Mouse (Mus musculus) limb, embryonic 14.5 days (tissue): ENCODE data around the gene Ndufs7. TPM values are rescaled to one million over a fixed set of nuclear protein-coding genes. Genes with fewer than 3 reads are reported as not detected.

Experiments
- ATAC-seq: fragments of 200-750 bp; cut with Nextera tagmentation; 2 replicates; pipeline ENCODE4 v1.8.0; 2017; ENCODE audit warnings: low read depth, moderate number of reproducible peaks, moderate TSS enrichment; ENCODE audit not compliant: low FRiP score
- DNase-seq: peaks from one replicate; pipeline ENCODE4 v3.0.0-alpha.2; 2015; ENCODE audit warnings: low spot score
- H3K27ac ChIP-seq: fragments of 300-500 bp; sonication (generic); replicated peaks from 2 replicates; pipeline ENCODE4 v1.5.1; 2014; ENCODE audit warnings: low read depth, mild to moderate bottlenecking, low read length, moderate library complexity, mixed read lengths
- H3K27me3 ChIP-seq: fragments of 300-500 bp; sonication (generic); 2 replicates; pipeline ENCODE4 v1.6.1; 2014; ENCODE audit warnings: low read length, mixed read lengths; ENCODE audit not compliant: control insufficient read depth, insufficient read depth
- H3K36me3 ChIP-seq: fragments of 300-500 bp; sonication (generic); 2 replicates; pipeline ENCODE4 v1.6.1; 2014; ENCODE audit warnings: mild to moderate bottlenecking, low read length, moderate library complexity, mixed read lengths; ENCODE audit not compliant: control insufficient read depth, insufficient read depth
- H3K4me1 ChIP-seq: fragments of 300-500 bp; sonication (generic); 2 replicates; pipeline ENCODE4 v1.6.1; 2014; ENCODE audit warnings: antibody characterized with exemption, low read length, mixed read lengths; ENCODE audit not compliant: control insufficient read depth, insufficient read depth
- H3K4me2 ChIP-seq: fragments of 300-500 bp; sonication (generic); replicated peaks from 2 replicates; pipeline ENCODE4 v1.6.1; 2014; ENCODE audit warnings: low read depth, mild to moderate bottlenecking, low read length, moderate library complexity; ENCODE audit not compliant: severe bottlenecking
- H3K4me3 ChIP-seq: fragments of 300-500 bp; sonication (generic); replicated peaks from 2 replicates; pipeline ENCODE4 v1.5.1; 2014; ENCODE audit warnings: low read length
- H3K9ac ChIP-seq: fragments of 300-500 bp; sonication (generic); 2 replicates; pipeline ENCODE4 v1.6.1; 2014; ENCODE audit warnings: mild to moderate bottlenecking, low read depth, low read length, moderate library complexity; ENCODE audit not compliant: severe bottlenecking
- H3K9me3 ChIP-seq: fragments of 300-500 bp; sonication (generic); 2 replicates; pipeline ENCODE4 v1.6.1; 2016; ENCODE audit warnings: low read length; ENCODE audit not compliant: control insufficient read depth
- POLR2A ChIP-seq: fragments of 200-500 bp; IDR thresholded peaks from 2 replicates; pipeline ENCODE4 v1.8.0; 2012; ENCODE audit warnings: inconsistent platforms, mild to moderate bottlenecking, moderate library complexity, borderline replicate concordance; ENCODE audit not compliant: insufficient read depth, insufficient read length; ENCODE audit errors: extremely low read depth
- WGBS: fragments of 180-500 bp; shearing (Covaris S2); extraction: QIAGEN DNeasy Blood & Tissue Kit; methylation state at CpG from one replicate; pipeline ENCODE4 v1.1.7; 2014; 5-methylcytosine and 5-hydroxymethylcytosine counted together
- polyA plus RNA-seq, 2 experiments: library from polyadenylated mRNA; depleted of rRNA in 1 of 2; stranded (reverse) in 1 of 2; unstranded in 1 of 2; fragments of >200 nt; fragmentation: Nextera tagmentation in 1 of 2; extraction: Ambion mirVana in 1 of 2; gene quantifications; 2 replicates each; pipeline versions ENCODE4 v1.2.1 to v1.2.3; 2012 to 2014

The Ndufs7 gene
- 338 and 449 TPM in 2 replicates for polyA plus RNA-seq (2012; rRNA removed)
- 349 and 366 TPM in 2 replicates for polyA plus RNA-seq (2014; fragmentation: Nextera tagmentation; extraction: Ambion mirVana)

DNA sequence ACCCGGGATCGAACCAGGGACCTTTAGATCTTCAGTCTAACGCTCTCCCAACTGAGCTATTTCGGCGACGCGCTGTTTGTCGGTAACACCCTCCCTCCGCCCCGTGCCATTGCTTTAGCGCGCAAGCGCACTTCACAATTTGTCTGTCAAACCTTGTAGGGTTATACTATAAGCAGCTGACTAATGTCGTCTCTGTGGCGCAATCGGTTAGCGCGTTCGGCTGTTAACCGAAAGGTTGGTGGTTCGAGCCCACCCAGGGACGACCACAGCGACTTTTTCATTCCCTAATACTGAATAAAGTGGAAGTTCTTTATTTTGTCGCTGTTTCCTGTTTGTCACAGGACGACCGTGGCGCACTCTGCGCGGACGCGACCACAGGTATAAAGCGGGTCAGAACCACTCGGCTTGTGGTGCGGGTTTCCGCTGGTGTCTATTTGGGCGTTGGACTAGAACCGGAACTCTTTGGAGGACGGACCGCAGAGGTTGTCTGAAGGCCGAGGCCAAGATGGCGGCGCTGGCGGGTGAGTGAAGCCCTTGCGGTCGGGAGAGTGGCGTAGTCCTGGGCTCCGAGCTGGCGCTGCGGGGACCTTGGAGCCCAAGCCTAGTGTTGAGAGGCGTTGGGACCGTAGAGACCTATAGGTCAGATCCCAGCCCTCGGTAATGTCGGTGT is at the start of gene Ndufs7:
Ndufs7 (plus strand) TSS at position 151 of the 670 bp plus-strand sequence.
- H3K36me3 ChIP-seq, result peaks cover 21% of the 10 kb centered on the region
- peak; percentile 93 for ATAC-seq
- peak within 1 kb of the TSS; percentile 73 for H3K9ac ChIP-seq
- peaks cover 11% of the 10 kb centered on the region; the same call in 1 of the 2 replicates for H3K4me1 ChIP-seq
- H3K27ac ChIP-seq, result peak within 1 kb of the TSS; percentile 82
- peak within 1 kb of the TSS; percentile 74 for H3K4me3 ChIP-seq
- WGBS, result under 1% methylated on average over 53 of the region's 53 CpGs
- TF ChIP-seq POLR2A, result peak; percentile 95; the same call in 1 of the 2 replicates
- no peaks in the 10 kb centered on the region for H3K27me3 ChIP-seq
- H3K4me2 ChIP-seq, result peak within 1 kb of the TSS; percentile 89
- H3K9me3 ChIP-seq, result no peaks in the 10 kb centered on the region
- peak; percentile 94 for DNase-seq

- DNase-seq (peak; percentile 86), ATAC-seq (peak; percentile 71)
- no peaks in the 10 kb centered on the region for H3K27me3 ChIP-seq
- 54% methylated on average over 3 of the region's 3 CpGs for WGBS
- no peaks in the 10 kb centered on the region for H3K36me3 ChIP-seq
- no peak overlapping the region for H3K27ac ChIP-seq
- no peak overlapping the region for H3K4me3 ChIP-seq
- no peak overlapping the region for H3K9ac ChIP-seq
- H3K4me1 ChIP-seq, result no peaks in the 10 kb centered on the region
- no peak for TF ChIP-seq POLR2A
- H3K4me2 ChIP-seq, result no peak overlapping the region
- no peaks in the 10 kb centered on the region for H3K9me3 ChIP-seq
Observed at GRCm38 (mm10) chr10:80199440-80200008, 49.4 kb upstream of the Ndufs7 start.

GRCm38 (mm10) chr10:80200485-80200884 is 48.4 kb upstream of the Ndufs7 start:
- WGBS, result 74% methylated on average over 6 of the region's 6 CpGs
- no peak for TF ChIP-seq POLR2A
- DNase-seq, result no peak

GRCm38 (mm10) chr10:80204055-80204454 is 44.9 kb upstream of the Ndufs7 start:
- DNase-seq (no peak), ATAC-seq (no peak)
- Histone ChIP-seq H3K4me3 (no peak overlapping the region), H3K9ac (no peak overlapping the region), H3K27ac (no peak overlapping the region), H3K4me1 (no peaks in the 10 kb centered on the region), H3K27me3 (no peaks in the 10 kb centered on the region), H3K4me2 (no peak overlapping the region), H3K36me3 (no peaks in the 10 kb centered on the region), H3K9me3 (no peaks in the 10 kb centered on the region)
- TF ChIP-seq POLR2A, result no peak
- WGBS, result 48% methylated on average over 7 of the region's 7 CpGs

More at GRCm38 (mm10) chr10:80200485-80200884, 48.4 kb upstream of the Ndufs7 start:
- H3K4me1 ChIP-seq, result no peaks in the 10 kb centered on the region
- H3K27me3 ChIP-seq, result no peaks in the 10 kb centered on the region
- H3K36me3 ChIP-seq, result no peaks in the 10 kb centered on the region
- no peaks in the 10 kb centered on the region for H3K9me3 ChIP-seq
- ATAC-seq, result no peak
- H3K4me3 ChIP-seq, result no peak overlapping the region
- no peak overlapping the region for H3K27ac ChIP-seq
- H3K4me2 ChIP-seq, result no peak overlapping the region
- no peak overlapping the region for H3K9ac ChIP-seq

DNA sequence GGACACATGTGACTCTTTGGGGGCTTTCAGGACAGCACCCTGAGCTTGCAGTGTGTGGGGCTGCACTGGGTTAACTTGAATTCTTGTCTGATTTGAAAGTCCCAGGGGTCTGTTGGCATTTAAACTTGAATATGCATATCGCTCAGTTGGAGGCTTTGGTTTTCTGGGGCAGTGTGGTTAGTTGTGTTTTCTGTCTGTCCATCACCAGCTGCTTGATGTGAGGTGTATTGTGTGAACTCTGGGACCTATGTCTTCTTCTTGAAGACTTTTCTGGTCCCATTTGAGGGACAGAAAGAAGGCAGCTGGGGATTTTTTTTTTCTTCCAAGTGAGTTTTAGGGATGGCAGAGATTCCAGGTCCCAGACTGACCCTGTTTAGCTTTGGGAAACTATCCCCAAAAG is 41.7 kb upstream of the Ndufs7 start:
- Histone ChIP-seq H3K27me3 (no peaks in the 10 kb centered on the region), H3K4me2 (no peak overlapping the region), H3K4me1 (no peaks in the 10 kb centered on the region), H3K27ac (no peak overlapping the region), H3K4me3 (no peak overlapping the region), H3K9me3 (no peaks in the 10 kb centered on the region), H3K36me3 (no peaks in the 10 kb centered on the region), H3K9ac (no peak overlapping the region)
- ATAC-seq (no peak), DNase-seq (no peak)
- 55% methylated on average over 1 of the region's 1 CpGs for WGBS
- no peak for TF ChIP-seq POLR2A
